Mouse (Mus musculus): ENCODE measurements around the gene Nfkb2. TPM values are rescaled to one million over a fixed set of nuclear protein-coding genes. Genes with fewer than 3 reads are reported as not detected.

Nfkb2 gene
- total and polyA plus RNA-seq, 2 experiments from 2014 or later, result 1.9 to 4.7 TPM

DNA sequence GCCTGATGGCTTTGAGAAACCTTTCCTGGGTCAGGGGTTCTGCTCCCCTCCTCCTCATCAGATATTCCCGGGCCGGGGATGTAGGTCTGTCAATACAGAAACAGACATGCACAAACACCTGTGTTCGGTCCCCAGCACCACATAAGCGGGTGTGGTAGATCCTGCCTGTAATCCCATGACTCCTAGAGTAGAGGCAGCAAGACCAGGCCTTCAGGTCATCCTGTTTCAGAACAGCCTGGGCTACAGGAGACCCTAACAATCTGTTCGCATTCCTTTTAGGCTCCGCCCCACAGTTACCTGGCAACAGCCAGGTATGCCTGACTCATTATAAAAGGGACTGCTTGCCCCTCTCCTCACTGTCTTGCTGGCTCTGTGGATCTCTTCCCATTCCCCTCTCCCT lies 45.4 kb downstream of the Nfkb2 start:
- peak overlapping the region; percentile 94; the same call in 1 of the 2 replicates for H3K27ac ChIP-seq
- ATAC-seq (0 out of 2 replicates have a peak, but pooled peaks have one; percentile 2), DNase-seq (ENCODE audit: low spot score) (no peak)
- H3K4me3 ChIP-seq (ENCODE audit: low read length), result peak overlapping the region; percentile 67
- H3K4me2 ChIP-seq (ENCODE audit: low read depth, low read length), result peak overlapping the region; percentile 91
- 29% methylated on average over 6 of the region's 6 CpGs for WGBS
- H3K9me3 ChIP-seq (ENCODE audit: low read length), result no peaks in the 10 kb centered on the region
- peak overlapping the region; percentile 87 for H3K9ac ChIP-seq (replicated peaks; ENCODE audit: low read length)
- H3K36me3 ChIP-seq (ENCODE audit: insufficient read depth, low read length), result no peaks in the 10 kb centered on the region
- H3K27me3 ChIP-seq (ENCODE audit: insufficient read depth, low read length), result no peaks in the 10 kb centered on the region
- no peak for TF ChIP-seq CTCF (IDR thresholded peaks at IDR 0.05; ENCODE audit: low read depth)
- no peaks in the 10 kb centered on the region; the same call in 1 of the 2 replicates for H3K4me1 ChIP-seq (ENCODE audit: insufficient read depth, low read length)

DNA sequence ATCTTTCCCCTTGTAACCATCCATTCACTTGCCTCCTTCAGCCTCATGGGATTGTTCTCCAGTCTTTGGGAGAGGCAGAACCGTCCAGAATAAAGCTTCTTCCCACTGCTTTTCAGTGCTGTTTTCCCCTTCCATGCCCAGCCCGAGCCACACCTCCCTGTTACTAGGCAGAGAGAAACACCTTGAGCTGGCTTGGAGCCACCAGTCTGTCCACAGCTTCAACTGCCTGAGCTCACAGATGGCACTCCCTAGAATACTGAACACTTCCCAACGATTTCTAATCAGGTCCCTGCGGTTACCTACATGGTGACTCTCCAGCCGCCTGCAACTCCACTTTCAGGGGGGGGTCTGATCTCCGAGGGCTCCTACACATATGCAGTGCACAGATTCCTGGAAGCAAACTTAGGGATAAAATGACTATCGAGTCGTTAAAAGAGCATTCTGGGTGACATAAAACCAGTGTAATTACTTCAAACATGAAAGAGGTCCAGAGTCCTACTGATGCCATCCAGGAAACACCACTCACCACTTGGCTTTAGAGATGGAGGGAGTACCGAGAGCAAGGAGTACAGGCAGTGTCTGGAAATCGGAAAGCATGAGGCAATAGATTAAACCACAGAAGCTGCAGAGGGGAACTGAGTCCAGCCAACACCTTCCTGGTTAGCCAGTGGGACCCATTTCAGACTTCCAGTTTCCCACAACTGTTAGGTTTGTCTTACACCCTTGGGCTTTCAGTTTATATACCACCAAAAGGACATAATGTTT lies 46.2 kb downstream of the Nfkb2 start, which contains the start of gene 2310034G01Rik:
2310034G01Rik (minus strand) TSS at position 135 of the 765 bp plus-strand sequence.
- Histone ChIP-seq H3K9me3 (ENCODE audit: low read length) (no peaks in the 10 kb centered on the region), H3K27ac (peak within 1 kb of the TSS; percentile 94), H3K27me3 (ENCODE audit: insufficient read depth, low read length) (no peaks in the 10 kb centered on the region), H3K4me2 (ENCODE audit: low read depth, low read length) (peak within 1 kb of the TSS; percentile 91), H3K4me3 (ENCODE audit: low read length) (peak within 1 kb of the TSS; percentile 67), H3K36me3 (ENCODE audit: insufficient read depth, low read length) (no peaks in the 10 kb centered on the region), H3K4me1 (ENCODE audit: insufficient read depth, low read length) (no peaks in the 10 kb centered on the region; the same call in 1 of the 2 replicates), H3K9ac (replicated peaks; ENCODE audit: low read length) (peak within 1 kb of the TSS; percentile 87)
- 53% methylated on average over 10 of the region's 10 CpGs for WGBS
- no peak for ATAC-seq
- DNase-seq (ENCODE audit: low spot score), result no peak
- no peak for TF ChIP-seq CTCF (IDR thresholded peaks at IDR 0.05; ENCODE audit: low read depth)

DNA sequence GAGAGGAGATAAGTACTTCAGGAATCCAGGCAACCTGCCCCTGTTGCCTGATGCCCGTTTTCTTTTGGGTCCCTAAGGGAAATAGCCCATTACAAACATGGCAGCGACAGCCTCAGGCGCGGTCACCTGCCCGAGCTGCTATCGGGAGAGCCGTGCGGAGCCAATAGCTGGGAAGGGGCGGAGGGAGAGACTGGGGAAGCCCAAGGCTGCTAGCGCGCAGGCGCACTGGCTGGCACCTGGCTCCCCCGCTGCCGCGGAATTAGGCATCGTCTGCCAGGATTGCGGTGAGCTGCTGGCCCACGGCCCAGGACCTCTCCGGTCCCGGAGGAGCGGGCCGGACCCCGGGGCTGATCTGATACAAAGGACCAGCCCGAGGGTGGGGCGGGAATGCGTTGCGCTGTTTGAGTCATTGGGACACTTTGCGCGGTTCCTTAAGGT lies 52.6 kb downstream of the Nfkb2 start:
- TF ChIP-seq CTCF (IDR thresholded peaks at IDR 0.05; ENCODE audit: low read depth), result no peak
- Histone ChIP-seq H3K4me2 (ENCODE audit: low read depth, low read length) (peak overlapping the region; percentile 90), H3K9ac (replicated peaks; ENCODE audit: low read length) (peak overlapping the region; percentile 70), H3K27me3 (ENCODE audit: insufficient read depth, low read length) (no peaks in the 10 kb centered on the region), H3K4me1 (ENCODE audit: insufficient read depth, low read length) (no peaks in the 10 kb centered on the region), H3K4me3 (ENCODE audit: low read length) (peak overlapping the region; percentile 65), H3K9me3 (ENCODE audit: low read length) (no peaks in the 10 kb centered on the region), H3K36me3 (ENCODE audit: insufficient read depth, low read length) (no peaks in the 10 kb centered on the region), H3K27ac (peak overlapping the region; percentile 56; the same call in 1 of the 2 replicates)
- DNase-seq (ENCODE audit: low spot score), result peak; percentile 96
- peak; percentile 93 for ATAC-seq
- WGBS, result under 1% methylated on average over 29 of the region's 29 CpGs

DNA sequence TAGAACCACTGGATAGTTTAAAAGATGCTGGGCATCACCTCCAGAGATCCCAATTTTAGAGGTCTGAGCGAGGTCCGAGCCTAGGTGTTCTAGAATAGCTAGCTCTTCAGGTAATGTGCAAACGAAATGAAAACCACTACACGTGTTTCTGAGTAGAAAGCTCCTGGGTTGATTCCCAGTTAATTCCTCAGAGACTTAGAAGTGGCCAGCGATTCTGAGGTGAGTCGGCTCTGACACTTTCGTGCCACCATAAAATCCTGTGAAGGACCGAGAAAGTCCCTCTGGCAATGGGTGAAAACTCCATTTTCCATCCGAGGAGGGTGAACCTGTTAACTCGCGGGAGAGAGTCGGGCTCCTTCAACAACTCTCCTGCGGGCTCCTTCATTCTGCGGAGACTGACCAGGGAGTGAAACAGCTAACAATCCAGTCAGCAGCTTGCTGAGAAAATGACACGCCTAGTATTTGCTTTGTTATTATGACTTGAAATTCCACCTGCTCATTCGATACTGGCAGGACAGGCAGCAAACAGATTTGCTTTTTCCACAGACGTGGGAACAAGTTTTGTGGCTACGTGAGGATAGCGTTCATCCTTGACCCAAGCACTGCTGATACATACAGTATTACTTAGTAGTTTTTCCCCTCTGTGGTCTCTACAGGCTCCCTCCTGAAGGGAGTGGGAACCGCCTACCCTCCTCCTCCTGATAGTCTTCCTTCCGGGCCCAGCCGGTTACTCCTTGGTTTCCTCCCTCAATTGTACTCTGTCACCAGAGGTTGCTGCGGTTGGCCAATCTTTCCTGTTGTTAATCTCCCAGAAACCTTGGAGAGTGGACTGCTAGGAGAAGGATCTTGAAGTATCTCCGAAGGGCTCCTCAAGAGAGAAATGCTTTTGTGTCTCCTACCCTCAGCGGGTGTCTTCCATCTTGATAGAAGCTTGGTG lies 53.5 kb downstream of the Nfkb2 start:
- TF ChIP-seq CTCF (IDR thresholded peaks at IDR 0.05; ENCODE audit: low read depth), result no peak
- H3K27ac ChIP-seq, result no peak overlapping the region
- peak overlapping the region; percentile 70 for H3K9ac ChIP-seq (replicated peaks; ENCODE audit: low read length)
- peak overlapping the region; percentile 90 for H3K4me2 ChIP-seq (ENCODE audit: low read depth, low read length)
- no peaks in the 10 kb centered on the region for H3K36me3 ChIP-seq (ENCODE audit: insufficient read depth, low read length)
- WGBS, result 18% methylated on average over 25 of the region's 25 CpGs
- ATAC-seq, result no peak
- H3K4me3 ChIP-seq (ENCODE audit: low read length), result peak overlapping the region; percentile 65
- DNase-seq (ENCODE audit: low spot score), result no peak
- H3K4me1 ChIP-seq (ENCODE audit: insufficient read depth, low read length), result no peaks in the 10 kb centered on the region
- no peaks in the 10 kb centered on the region for H3K27me3 ChIP-seq (ENCODE audit: insufficient read depth, low read length)
- no peaks in the 10 kb centered on the region for H3K9me3 ChIP-seq (ENCODE audit: low read length)

DNA sequence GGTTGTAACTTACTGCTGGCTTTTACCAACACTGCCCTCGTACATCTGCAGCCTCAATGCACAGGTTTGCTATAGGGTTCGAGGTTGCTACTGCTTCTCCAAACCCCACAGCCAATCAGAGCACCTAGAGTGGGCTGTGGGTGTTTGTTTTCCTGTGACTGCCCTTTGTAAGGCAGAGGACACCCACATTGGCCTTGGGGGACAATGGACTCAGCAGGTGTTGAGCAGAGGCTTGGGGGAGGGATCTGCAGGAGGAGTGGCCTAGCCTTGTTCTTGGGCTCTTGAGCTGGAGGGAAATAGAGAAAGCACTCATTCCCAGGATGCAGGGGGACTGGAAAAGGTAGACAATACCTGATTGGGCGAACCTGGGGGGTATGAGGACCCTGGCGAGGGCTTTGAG lies 54.3 kb downstream of the Nfkb2 start:
- no peaks in the 10 kb centered on the region for H3K27me3 ChIP-seq (ENCODE audit: insufficient read depth, low read length)
- WGBS, result 57% methylated on average over 4 of the region's 4 CpGs
- ATAC-seq (no peak), DNase-seq (ENCODE audit: low spot score) (no peak)
- H3K4me3 ChIP-seq (ENCODE audit: low read length), result no peak overlapping the region
- no peak overlapping the region for H3K27ac ChIP-seq
- H3K9me3 ChIP-seq (ENCODE audit: low read length), result no peaks in the 10 kb centered on the region
- H3K36me3 ChIP-seq (ENCODE audit: insufficient read depth, low read length), result no peaks in the 10 kb centered on the region
- no peak overlapping the region for H3K4me2 ChIP-seq (ENCODE audit: low read depth, low read length)
- no peak overlapping the region for H3K9ac ChIP-seq (replicated peaks; ENCODE audit: low read length)
- no peak for TF ChIP-seq CTCF (IDR thresholded peaks at IDR 0.05; ENCODE audit: low read depth)
- no peaks in the 10 kb centered on the region for H3K4me1 ChIP-seq (ENCODE audit: insufficient read depth, low read length)

MicroRNAs encoded within 50 kb of the gene (microRNA counts, 519-probe panel; counts per million panel counts)
- microRNA mmu-miR-146b, result 1,711 counts per million, percentile 21 among the panel's probes with 10 or more counts

Small RNA genes lying within 50 kb of the gene (microRNA-seq; reads per million reads assigned to microRNA genes)
- 3.6 to 5.5 reads per million in 2 experiments for gene Mir146b

Other genes starting within 250 kb of the Nfkb2 start
- 24.1 and 26.9 TPM in 2 replicates for gene Nolc1, start 228.5 kb upstream of the Nfkb2 start, total RNA-seq (2014; rRNA removed)
- gene Nolc1, start 228.5 kb upstream of the Nfkb2 start, polyA plus RNA-seq (2015; fragmentation: Nextera tagmentation; extraction: Ambion mirVana), result 57.7 and 61.6 TPM in 2 replicates
- gene Elovl3, start 172.4 kb upstream of the Nfkb2 start, total RNA-seq (2014; rRNA removed), result not detected in 2 replicates
- not detected in 2 replicates for gene Elovl3, start 172.4 kb upstream of the Nfkb2 start, polyA plus RNA-seq (2015; fragmentation: Nextera tagmentation; extraction: Ambion mirVana)
- gene Pitx3, start 156.0 kb upstream of the Nfkb2 start, total RNA-seq (2014; rRNA removed), result 0.21 and 1.7 TPM in 2 replicates
- 0.16 TPM in 1 of 2 replicates, not detected in the other for gene Pitx3, start 156.0 kb upstream of the Nfkb2 start, polyA plus RNA-seq (2015; fragmentation: Nextera tagmentation; extraction: Ambion mirVana)
- gene Gbf1, start 151.8 kb upstream of the Nfkb2 start, total RNA-seq (2014; rRNA removed), result 56.4 and 63.7 TPM in 2 replicates
- 51.2 and 52.0 TPM in 2 replicates for gene Gbf1, start 151.8 kb upstream of the Nfkb2 start, polyA plus RNA-seq (2015; fragmentation: Nextera tagmentation; extraction: Ambion mirVana)
- gene Psd, start 22.8 kb downstream of the Nfkb2 start, total RNA-seq (2014; rRNA removed), result 380 and 396 TPM in 2 replicates
- 115 and 123 TPM in 2 replicates for gene Psd, start 22.8 kb downstream of the Nfkb2 start, polyA plus RNA-seq (2015; fragmentation: Nextera tagmentation; extraction: Ambion mirVana)
- gene Fbxl15, start 23.9 kb downstream of the Nfkb2 start, total RNA-seq (2014; rRNA removed), result 69.1 and 71.4 TPM in 2 replicates
- 53.3 and 54.2 TPM in 2 replicates for gene Fbxl15, start 23.9 kb downstream of the Nfkb2 start, polyA plus RNA-seq (2015; fragmentation: Nextera tagmentation; extraction: Ambion mirVana)
- 125 and 134 TPM in 2 replicates for gene Cuedc2, start 34.4 kb downstream of the Nfkb2 start, total RNA-seq (2014; rRNA removed)
- 312 and 326 TPM in 2 replicates for gene Cuedc2, start 34.4 kb downstream of the Nfkb2 start, polyA plus RNA-seq (2015; fragmentation: Nextera tagmentation; extraction: Ambion mirVana)
- gene Mfsd13a, start 36.8 kb downstream of the Nfkb2 start, total RNA-seq (2014; rRNA removed), result 7.5 and 12.3 TPM in 2 replicates
- gene Mfsd13a, start 36.8 kb downstream of the Nfkb2 start, polyA plus RNA-seq (2015; fragmentation: Nextera tagmentation; extraction: Ambion mirVana), result 9.9 and 10.5 TPM in 2 replicates
- 0.89 and 3.3 TPM in 2 replicates for gene 2310034G01Rik, start 46.0 kb downstream of the Nfkb2 start, total RNA-seq (2014; rRNA removed)
- 1.7 and 2.5 TPM in 2 replicates for gene 2310034G01Rik, start 46.0 kb downstream of the Nfkb2 start, polyA plus RNA-seq (2015; fragmentation: Nextera tagmentation; extraction: Ambion mirVana)
- gene Actr1a, start 91.4 kb downstream of the Nfkb2 start, total RNA-seq (2014; rRNA removed), result 321 and 337 TPM in 2 replicates
- gene Actr1a, start 91.4 kb downstream of the Nfkb2 start, polyA plus RNA-seq (2015; fragmentation: Nextera tagmentation; extraction: Ambion mirVana), result 278 and 295 TPM in 2 replicates
- gene Sufu, start 92.6 kb downstream of the Nfkb2 start, total RNA-seq (2014; rRNA removed), result 21.4 and 21.9 TPM in 2 replicates
- 17.2 and 19.1 TPM in 2 replicates for gene Sufu, start 92.6 kb downstream of the Nfkb2 start, polyA plus RNA-seq (2015; fragmentation: Nextera tagmentation; extraction: Ambion mirVana)
- gene Trim8, start 197.4 kb downstream of the Nfkb2 start, total RNA-seq (2014; rRNA removed), result 108 and 115 TPM in 2 replicates
- 28.8 and 29.7 TPM in 2 replicates for gene Trim8, start 197.4 kb downstream of the Nfkb2 start, polyA plus RNA-seq (2015; fragmentation: Nextera tagmentation; extraction: Ambion mirVana)